Mouse (Mus musculus): ENCODE results near the gene Fbxl17. TPM values are rescaled to one million over a fixed set of nuclear protein-coding genes. Genes with fewer than 3 reads are reported as not detected.

Gene Fbxl17
- total and polyA plus RNA-seq, 2 experiments from 2014 or later, result 13.1 to 22.3 TPM

GRCm38 (mm10) chr17:63071134-63071923 lies 428.5 kb downstream of the Fbxl17 start:
- no peaks in the 10 kb centered on the region for H3K9me3 ChIP-seq (ENCODE audit: low read length)
- ATAC-seq (0 out of 2 replicates have a peak, but pooled peaks have one; percentile 43), DNase-seq (ENCODE audit: low spot score) (no peak)
- H3K4me3 ChIP-seq (ENCODE audit: low read length), result no peak overlapping the region
- H3K27me3 ChIP-seq (ENCODE audit: insufficient read depth, low read length), result no peaks in the 10 kb centered on the region
- no peak overlapping the region for H3K4me2 ChIP-seq (ENCODE audit: low read depth, low read length)
- H3K9ac ChIP-seq (replicated peaks; ENCODE audit: low read length), result no peak overlapping the region
- TF ChIP-seq CTCF (IDR thresholded peaks at IDR 0.05; ENCODE audit: low read depth), result no peak
- no peak overlapping the region for H3K27ac ChIP-seq
- no peaks in the 10 kb centered on the region for H3K36me3 ChIP-seq (ENCODE audit: insufficient read depth, low read length)
- 61% methylated on average over 15 of the region's 15 CpGs for WGBS
- 0 out of 2 replicates have a peak, but pooled peaks cover 8% of the 10 kb centered on the region for H3K4me1 ChIP-seq (ENCODE audit: insufficient read depth, low read length)

GRCm38 (mm10) chr17:63070161-63070761 lies 429.6 kb downstream of the Fbxl17 start:
- no peak overlapping the region for H3K4me2 ChIP-seq (ENCODE audit: low read depth, low read length)
- no peak overlapping the region for H3K4me3 ChIP-seq (ENCODE audit: low read length)
- no peak for TF ChIP-seq CTCF (IDR thresholded peaks at IDR 0.05; ENCODE audit: low read depth)
- H3K27me3 ChIP-seq (ENCODE audit: insufficient read depth, low read length), result no peaks in the 10 kb centered on the region
- H3K4me1 ChIP-seq (ENCODE audit: insufficient read depth, low read length), result 0 out of 2 replicates have a peak, but pooled peaks cover 8% of the 10 kb centered on the region
- DNase-seq (ENCODE audit: low spot score) (no peak), ATAC-seq (peak; percentile 49)
- no peaks in the 10 kb centered on the region for H3K36me3 ChIP-seq (ENCODE audit: insufficient read depth, low read length)
- WGBS, result 23% methylated on average over 5 of the region's 5 CpGs
- H3K9ac ChIP-seq (replicated peaks; ENCODE audit: low read length), result no peak overlapping the region
- no peaks in the 10 kb centered on the region for H3K9me3 ChIP-seq (ENCODE audit: low read length)
- no peak overlapping the region for H3K27ac ChIP-seq

- H3K27me3 ChIP-seq (ENCODE audit: insufficient read depth, low read length), result no peaks in the 10 kb centered on the region
- H3K27ac ChIP-seq, result no peak overlapping the region
- 45% methylated on average over 5 of the region's 5 CpGs for WGBS
- no peaks in the 10 kb centered on the region for H3K9me3 ChIP-seq (ENCODE audit: low read length)
- no peak for TF ChIP-seq CTCF (IDR thresholded peaks at IDR 0.05; ENCODE audit: low read depth)
- H3K4me3 ChIP-seq (ENCODE audit: low read length), result no peak overlapping the region
- no peak overlapping the region for H3K4me2 ChIP-seq (ENCODE audit: low read depth, low read length)
- no peak for DNase-seq (ENCODE audit: low spot score)
- no peaks in the 10 kb centered on the region for H3K36me3 ChIP-seq (ENCODE audit: insufficient read depth, low read length)
- peaks cover 3% of the 10 kb centered on the region; the same call in 1 of the 2 replicates for H3K4me1 ChIP-seq (ENCODE audit: insufficient read depth, low read length)
- ATAC-seq, result no peak
- no peak overlapping the region for H3K9ac ChIP-seq (replicated peaks; ENCODE audit: low read length)
Measured at GRCm38 (mm10) chr17:63062785-63063184, 437.0 kb downstream of the Fbxl17 start.

DNA sequence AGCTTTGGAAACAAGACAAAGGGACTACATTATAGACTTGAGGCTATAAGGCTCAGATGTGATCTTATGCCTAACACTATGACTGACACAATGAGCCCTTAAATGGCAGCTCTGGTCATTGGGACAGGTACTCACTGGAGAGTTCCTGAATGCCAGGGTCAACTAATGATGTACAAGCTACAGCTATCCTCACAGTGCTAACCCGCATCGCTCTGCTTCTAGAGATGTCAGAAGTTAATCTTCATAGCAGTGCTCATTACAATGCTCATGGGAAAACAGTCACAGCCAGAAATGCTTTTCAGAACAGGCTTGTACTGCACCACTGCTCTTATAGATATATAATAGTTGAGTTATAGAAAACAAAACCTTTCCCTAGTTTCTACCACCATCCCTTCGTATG lies 438.0 kb downstream of the Fbxl17 start:
- Histone ChIP-seq H3K36me3 (ENCODE audit: insufficient read depth, low read length) (no peaks in the 10 kb centered on the region), H3K27ac (no peak overlapping the region), H3K9ac (replicated peaks; ENCODE audit: low read length) (no peak overlapping the region), H3K27me3 (ENCODE audit: insufficient read depth, low read length) (no peaks in the 10 kb centered on the region), H3K9me3 (ENCODE audit: low read length) (no peaks in the 10 kb centered on the region), H3K4me3 (ENCODE audit: low read length) (no peak overlapping the region), H3K4me1 (ENCODE audit: insufficient read depth, low read length) (peaks cover 5% of the 10 kb centered on the region; the same call in 1 of the 2 replicates), H3K4me2 (ENCODE audit: low read depth, low read length) (no peak overlapping the region)
- no peak for TF ChIP-seq CTCF (IDR thresholded peaks at IDR 0.05; ENCODE audit: low read depth)
- DNase-seq (ENCODE audit: low spot score) (no peak), ATAC-seq (no peak)
- WGBS, result 71% methylated on average over 3 of the region's 3 CpGs

DNA sequence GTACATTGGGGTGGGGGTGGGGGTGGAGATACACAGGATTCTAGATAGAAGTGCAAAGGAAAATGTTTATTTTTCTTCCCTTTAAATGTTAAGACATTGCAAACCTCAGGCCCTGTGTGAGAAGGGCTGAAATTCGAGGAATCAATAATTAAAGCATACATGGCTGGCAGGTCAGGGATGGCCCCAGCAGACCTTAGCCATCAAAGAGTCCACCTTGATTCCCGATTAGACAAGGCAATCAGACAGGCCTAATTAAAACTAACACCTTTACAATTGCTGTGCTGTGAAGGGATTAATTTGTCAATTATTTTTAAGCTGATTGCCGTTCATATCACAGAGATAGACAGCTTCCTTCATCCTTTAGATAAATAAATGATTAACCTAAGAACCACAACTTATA lies 439.0 kb downstream of the Fbxl17 start:
- 66% methylated on average over 3 of the region's 3 CpGs for WGBS

DNA sequence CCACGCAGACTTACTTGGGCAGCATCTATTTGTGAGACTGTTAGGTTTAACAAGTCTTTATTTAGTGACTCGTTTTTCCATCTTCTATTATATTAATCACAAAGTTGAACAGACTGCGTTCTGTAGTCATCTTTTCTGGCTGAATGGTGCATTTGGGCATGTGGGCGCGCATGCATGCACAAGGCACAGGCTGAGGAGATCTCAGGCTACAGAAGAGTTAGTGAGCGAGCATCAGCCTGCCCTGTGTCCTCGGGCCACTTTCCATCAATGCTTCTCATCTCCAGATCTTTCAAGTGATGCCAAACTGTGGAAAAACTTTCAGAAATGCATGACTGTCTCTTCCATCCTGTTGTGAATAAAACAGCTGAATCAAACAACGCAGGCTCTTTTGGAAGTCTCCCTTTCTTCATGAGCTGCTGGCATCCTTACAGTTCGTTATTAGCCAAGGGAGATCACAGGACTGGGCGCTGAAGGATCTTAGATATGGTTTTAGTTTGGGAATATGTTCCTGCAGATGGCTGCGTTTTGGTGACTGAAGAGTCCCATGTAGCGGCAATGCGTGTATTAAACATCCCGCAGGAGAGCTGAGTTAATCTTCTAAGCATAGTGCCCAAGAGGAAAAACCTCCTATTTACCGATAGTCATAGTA lies 442.0 kb downstream of the Fbxl17 start:
- Histone ChIP-seq H3K36me3 (ENCODE audit: insufficient read depth, low read length) (no peaks in the 10 kb centered on the region), H3K9me3 (ENCODE audit: low read length) (no peaks in the 10 kb centered on the region), H3K4me3 (ENCODE audit: low read length) (no peak overlapping the region), H3K9ac (replicated peaks; ENCODE audit: low read length) (no peak overlapping the region), H3K27me3 (ENCODE audit: insufficient read depth, low read length) (no peaks in the 10 kb centered on the region), H3K4me1 (ENCODE audit: insufficient read depth, low read length) (peaks cover 5% of the 10 kb centered on the region; the same call in 1 of the 2 replicates), H3K27ac (no peak overlapping the region), H3K4me2 (ENCODE audit: low read depth, low read length) (no peak overlapping the region)
- DNase-seq (ENCODE audit: low spot score), result no peak
- peak; percentile 65; the same call in 1 of the 2 replicates for ATAC-seq
- TF ChIP-seq CTCF (IDR thresholded peaks at IDR 0.05; ENCODE audit: low read depth), result no peak
- 53% methylated on average over 15 of the region's 15 CpGs for WGBS

More for the DNA sequence above, 439.0 kb downstream of the Fbxl17 start:
- Histone ChIP-seq H3K9me3 (ENCODE audit: low read length) (no peaks in the 10 kb centered on the region), H3K9ac (replicated peaks; ENCODE audit: low read length) (no peak overlapping the region), H3K27ac (no peak overlapping the region), H3K4me2 (ENCODE audit: low read depth, low read length) (no peak overlapping the region), H3K4me3 (ENCODE audit: low read length) (no peak overlapping the region), H3K27me3 (ENCODE audit: insufficient read depth, low read length) (no peaks in the 10 kb centered on the region), H3K4me1 (ENCODE audit: insufficient read depth, low read length) (peaks cover 5% of the 10 kb centered on the region; the same call in 1 of the 2 replicates), H3K36me3 (ENCODE audit: insufficient read depth, low read length) (no peaks in the 10 kb centered on the region)
- no peak for TF ChIP-seq CTCF (IDR thresholded peaks at IDR 0.05; ENCODE audit: low read depth)
- DNase-seq (ENCODE audit: low spot score) (no peak), ATAC-seq (no peak)
